Mouse (Mus musculus): ENCODE measurements at regions not wholly inside any gene's neighbourhood (a gene's known extent, or its start where the extent isn't known, plus 50 kb on each side); places are given as distances from the start of the nearest gene placed in this dataset.

- no peak for DNase-seq (ENCODE audit: low spot score in 2 of 2)
Observed at GRCm38 (mm10) chr1:61050346-61050745, 72.6 kb downstream of the Icos start.

- no peak for DNase-seq (ENCODE audit: low spot score in 2 of 2)
Observed at GRCm38 (mm10) chr1:61053676-61054075, 75.9 kb downstream of the Icos start.

GRCm38 (mm10) chr1:61054391-61054790 lies 76.7 kb downstream of the Icos start:
- no peak for DNase-seq (ENCODE audit: low spot score in 2 of 2)

- DNase-seq (ENCODE audit: low spot score in 2 of 2), result peak in 1 of 2 experiments; percentile 76
Observed at GRCm38 (mm10) chr1:61055176-61055575, 77.4 kb downstream of the Icos start.

GRCm38 (mm10) chr1:61059910-61060536 lies 82.3 kb downstream of the Icos start:
- DNase-seq (ENCODE audit: low spot score in 2 of 2), result no peak

GRCm38 (mm10) chr1:61061892-61062460 lies 84.2 kb downstream of the Icos start:
- no peak for DNase-seq (ENCODE audit: low spot score in 2 of 2)

GRCm38 (mm10) chr1:61068112-61068511 lies 90.4 kb downstream of the Icos start:
- no peak for DNase-seq (ENCODE audit: low spot score in 2 of 2)

GRCm38 (mm10) chr1:61074127-61074526 lies 96.4 kb downstream of the Icos start:
- DNase-seq (ENCODE audit: low spot score in 2 of 2), result peak in 1 of 2 experiments; percentile 3

- no peak for DNase-seq (ENCODE audit: low spot score in 2 of 2)
Observed at GRCm38 (mm10) chr1:61075335-61075734, 97.6 kb downstream of the Icos start.

GRCm38 (mm10) chr1:61084732-61085131 lies 107.0 kb downstream of the Icos start:
- no peak for DNase-seq (ENCODE audit: low spot score in 2 of 2)

GRCm38 (mm10) chr1:61086811-61087210 lies 109.1 kb downstream of the Icos start:
- DNase-seq (ENCODE audit: low spot score in 2 of 2), result no peak

GRCm38 (mm10) chr1:61090801-61091200 lies 113.1 kb downstream of the Icos start:
- no peak for DNase-seq (ENCODE audit: low spot score in 2 of 2)

GRCm38 (mm10) chr1:61095481-61096165 lies 117.9 kb downstream of the Icos start:
- DNase-seq (ENCODE audit: low spot score in 2 of 2), result no peak

GRCm38 (mm10) chr1:61099341-61099740 lies 121.6 kb downstream of the Icos start:
- no peak for DNase-seq (ENCODE audit: low spot score in 2 of 2)

- DNase-seq (ENCODE audit: low spot score in 2 of 2), result no peak
Observed at GRCm38 (mm10) chr1:61101679-61102078, 124.0 kb downstream of the Icos start.

GRCm38 (mm10) chr1:61102346-61102745 lies 124.6 kb downstream of the Icos start:
- DNase-seq (ENCODE audit: low spot score in 2 of 2), result no peak

- no peak for DNase-seq (ENCODE audit: low spot score in 2 of 2)
Observed at GRCm38 (mm10) chr1:61103581-61103980, 125.9 kb downstream of the Icos start.

GRCm38 (mm10) chr1:61111731-61112309 lies 134.1 kb downstream of the Icos start:
- DNase-seq (ENCODE audit: low spot score in 2 of 2), result no peak

GRCm38 (mm10) chr1:61117535-61117934 lies 139.8 kb downstream of the Icos start:
- DNase-seq (ENCODE audit: low spot score in 2 of 2), result no peak

- no peak for DNase-seq (ENCODE audit: low spot score in 2 of 2)
Observed at GRCm38 (mm10) chr1:61118071-61118470, 140.3 kb downstream of the Icos start.

GRCm38 (mm10) chr1:61121480-61121879 lies 143.8 kb downstream of the Icos start:
- no peak for DNase-seq (ENCODE audit: low spot score in 2 of 2)

GRCm38 (mm10) chr1:61125127-61125526 lies 147.4 kb downstream of the Icos start:
- DNase-seq (ENCODE audit: low spot score in 2 of 2), result no peak
